Mouse (Mus musculus) layer of hippocampus, postnatal 14 days (tissue): ENCODE measurements around the gene Peli2. TPM values are rescaled to one million over a fixed set of nuclear protein-coding genes. Genes with fewer than 3 reads are reported as not detected.

Source experiments
- DNase-seq, 2 experiments: peaks; one replicate each; pipeline ENCODE4 v3.0.0; 2021 to 2022; ENCODE audit warnings: low spot score in 2 of 2, mixed read lengths in 1 of 2
- total RNA-seq, 2 experiments: library from RNA; stranded (reverse); gene quantifications; 2 replicates each; pipeline ENCODE4 v1.2.3; 2021

The Peli2 gene
- total RNA-seq, 2 experiments from 2014 or later, result 20.4 to 26.0 TPM

DNA sequence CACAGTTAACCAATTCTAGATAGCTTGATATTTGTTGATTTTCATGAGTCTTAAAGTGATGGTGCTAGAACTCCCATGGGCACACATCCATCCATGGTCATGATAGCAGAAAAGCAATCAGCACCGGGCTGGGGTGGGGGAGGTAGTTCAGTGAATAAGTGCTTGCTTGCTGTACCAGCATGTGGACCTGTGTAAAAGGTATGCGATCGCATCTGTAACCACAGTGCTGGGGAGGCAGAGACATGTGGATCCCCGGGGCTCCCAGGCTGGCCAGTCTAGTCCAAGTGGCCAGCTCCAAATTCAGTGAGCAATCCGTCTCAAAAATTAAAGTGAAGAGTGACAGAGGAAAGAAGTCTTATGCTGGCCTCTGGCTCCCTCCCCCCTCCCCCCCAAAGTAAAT, 3.4 kb downstream of the Peli2 start:
- no peak for DNase-seq

DNA sequence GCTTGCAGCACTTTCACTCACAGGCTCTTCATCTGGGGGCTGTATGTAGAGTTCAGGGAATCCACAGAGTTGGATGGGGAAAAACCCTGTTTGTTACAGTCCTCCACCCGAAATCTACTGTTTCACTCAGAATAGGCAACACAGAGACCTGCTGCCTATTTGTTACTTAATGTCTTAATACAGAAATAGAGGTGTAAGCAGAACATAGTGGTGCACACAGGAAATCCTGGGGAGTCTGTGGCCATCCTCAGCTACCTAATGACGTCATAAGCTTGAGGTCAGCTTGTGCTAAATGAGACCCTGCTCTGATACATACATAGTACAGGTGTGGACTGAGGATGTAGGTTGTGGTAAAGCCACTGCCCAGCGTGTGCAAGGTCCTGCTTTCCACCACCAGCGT, 4.2 kb downstream of the Peli2 start:
- no peak for DNase-seq

GRCm38 (mm10) chr14:48125971-48126370, 5.3 kb downstream of the Peli2 start:
- no peak for DNase-seq

DNA sequence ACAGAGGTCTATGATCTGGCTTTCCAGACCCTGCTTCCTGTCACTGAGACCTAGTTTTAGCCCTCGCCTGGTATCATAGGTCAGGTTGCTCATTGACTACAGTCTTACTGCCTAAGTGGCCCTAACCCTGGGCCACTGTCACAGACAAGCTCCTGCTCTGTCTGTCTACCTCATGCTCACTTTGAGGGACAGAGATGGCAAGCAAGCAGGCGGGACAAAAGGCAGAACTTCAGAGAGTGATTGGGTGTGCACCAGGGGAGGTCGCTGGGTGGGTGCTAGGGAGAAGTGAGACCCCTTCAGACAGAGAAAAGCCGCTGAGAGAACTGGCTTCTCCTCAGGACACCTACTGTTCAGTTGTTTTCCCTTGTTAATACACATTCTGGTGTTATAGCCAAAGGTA, 6.3 kb downstream of the Peli2 start:
- no peak for DNase-seq

DNA sequence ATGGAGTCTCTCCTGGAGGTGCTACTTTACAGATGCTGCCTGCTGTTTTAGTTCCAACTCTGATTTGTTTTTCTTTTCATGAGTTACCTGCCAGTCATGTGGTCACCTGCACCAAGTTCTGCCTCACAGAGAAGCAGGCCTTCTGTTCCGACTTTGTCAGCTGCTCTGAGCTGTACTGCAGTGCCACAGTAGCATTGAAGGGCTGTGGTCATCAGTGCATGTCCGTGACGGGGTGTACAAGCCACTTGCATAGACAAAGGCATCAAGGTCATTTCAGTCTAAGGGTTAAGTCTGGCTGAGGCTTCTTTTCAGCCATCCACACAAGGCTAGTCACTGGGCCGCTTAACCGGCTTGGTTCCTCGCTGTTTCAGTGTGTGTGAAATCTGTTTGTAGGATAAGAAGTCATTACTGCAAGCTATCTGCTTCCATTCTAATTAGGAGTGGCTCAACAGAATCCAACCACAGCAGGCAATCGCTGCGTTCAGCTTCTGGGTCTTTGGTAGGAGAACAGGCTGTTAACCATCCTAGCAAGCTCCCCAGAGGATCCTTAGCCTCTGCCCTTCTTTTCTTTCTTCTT, 7.1 kb downstream of the Peli2 start:
- DNase-seq, result no peak

DNA sequence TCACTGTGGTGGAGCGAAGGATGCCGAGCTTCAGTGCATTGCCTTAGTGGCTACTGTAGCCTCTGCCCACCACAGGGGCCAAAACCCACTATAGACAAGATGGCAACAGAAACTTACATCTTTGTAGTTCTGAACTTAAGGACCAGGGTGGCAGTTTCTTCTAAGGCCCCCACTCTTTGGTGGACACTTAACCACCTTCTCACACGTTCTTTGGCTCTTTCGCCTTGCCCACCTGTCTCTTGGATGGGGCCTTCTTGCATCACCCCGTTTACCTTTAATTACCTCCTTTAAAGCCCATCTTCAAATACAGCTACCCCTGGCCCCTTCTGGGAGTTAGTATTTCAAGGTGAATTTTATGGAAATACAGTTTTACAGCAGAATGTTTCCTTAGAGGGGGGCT, 8.1 kb downstream of the Peli2 start:
- no peak for DNase-seq

DNA sequence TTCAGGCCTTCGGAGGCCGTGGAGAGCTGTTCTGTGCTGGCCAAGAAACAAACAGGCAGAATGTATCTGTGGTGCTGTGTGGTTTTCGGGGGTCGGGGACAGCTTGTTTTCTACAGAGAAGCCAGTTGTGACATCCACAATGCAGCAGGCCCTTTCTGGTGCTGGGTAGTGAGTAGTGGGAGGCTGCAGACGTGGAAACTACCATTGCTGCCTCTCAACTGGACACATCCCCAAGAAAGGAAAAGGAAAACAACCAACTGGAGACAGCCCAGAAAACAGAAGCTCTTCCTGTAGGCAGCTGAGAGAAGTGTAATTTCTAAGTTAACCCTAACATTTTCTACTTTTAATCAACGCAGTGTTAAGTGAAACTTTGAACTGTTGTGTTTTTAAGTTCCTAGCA, 9.4 kb downstream of the Peli2 start:
- no peak for DNase-seq

DNA sequence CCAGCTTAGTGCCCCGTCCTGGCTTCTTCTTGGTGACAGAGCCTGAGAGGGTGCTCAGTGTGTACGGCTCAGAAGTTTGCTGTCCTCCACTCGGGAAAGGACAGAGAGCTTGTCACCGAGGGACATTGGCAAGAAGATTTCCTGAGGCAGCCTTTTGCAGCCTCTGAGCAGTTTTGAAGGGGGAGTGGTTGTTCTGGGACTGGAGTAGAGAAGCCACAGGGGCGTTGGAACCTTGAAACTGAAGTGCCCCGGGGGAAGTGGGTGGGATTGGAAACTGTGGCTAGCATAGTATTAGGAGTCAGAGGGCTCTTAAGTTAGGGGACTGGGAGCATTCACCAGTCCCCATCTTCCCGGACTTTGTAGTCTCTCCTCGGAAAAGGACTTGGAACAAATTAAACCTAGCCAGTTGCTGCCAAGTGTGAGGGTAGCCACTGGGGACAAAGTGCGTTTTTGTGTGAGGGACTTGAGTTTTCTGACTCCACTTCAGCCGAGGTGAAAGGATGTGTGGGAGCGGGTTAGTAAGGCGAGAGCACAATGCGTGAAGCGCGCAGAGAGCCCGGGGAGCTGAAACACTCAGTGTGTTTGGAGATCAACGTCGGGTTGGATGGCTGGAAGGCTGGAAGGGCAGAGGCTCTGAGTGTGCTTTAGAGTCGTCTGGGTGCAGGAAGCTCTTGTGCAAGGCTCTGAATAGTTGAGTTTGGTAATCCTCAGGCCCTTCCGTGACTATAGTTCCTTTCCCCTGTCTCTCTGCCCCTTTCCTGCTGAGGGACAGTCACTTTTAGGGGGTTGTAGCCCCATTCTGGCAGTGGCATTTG, 10.3 kb downstream of the Peli2 start:
- no peak for DNase-seq

DNA sequence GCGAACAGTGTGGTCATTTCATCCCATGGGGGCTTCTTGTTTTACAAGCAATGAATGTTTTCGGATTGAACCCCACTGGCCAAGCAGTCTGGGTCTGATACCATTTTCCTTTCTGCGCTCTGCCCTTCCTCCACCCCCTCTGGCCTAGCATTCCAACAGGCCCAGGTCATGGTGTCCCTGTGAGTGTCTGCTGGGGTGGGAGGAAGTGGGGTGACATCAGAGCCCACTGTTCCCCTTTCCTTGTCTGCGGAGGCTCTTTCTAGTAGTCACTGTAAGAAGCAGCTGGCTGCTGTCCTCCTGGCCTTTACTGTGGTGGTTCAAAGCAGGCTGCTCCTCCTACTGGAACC, 10.9 kb downstream of the Peli2 start:
- DNase-seq, result no peak

DNA sequence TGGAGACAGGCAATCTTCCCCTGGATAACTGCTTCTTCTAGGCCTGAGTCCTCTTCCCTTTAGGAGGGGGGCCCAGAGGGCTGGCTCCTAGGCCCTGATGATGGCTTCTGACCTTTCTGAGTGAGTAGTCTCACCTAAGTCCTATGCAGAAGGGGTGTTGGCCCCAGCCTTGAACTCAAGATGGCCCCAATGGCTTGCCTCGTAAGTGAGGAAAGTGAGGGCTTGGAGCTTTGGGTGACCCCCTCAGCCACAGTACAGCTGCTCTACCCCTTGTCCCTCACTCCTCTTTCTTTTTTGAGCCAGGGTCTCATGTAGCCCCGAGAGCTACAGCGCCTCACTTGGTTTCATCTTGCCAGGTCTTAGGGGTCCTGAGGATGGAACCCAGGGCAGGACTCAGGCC, 11.6 kb downstream of the Peli2 start:
- no peak for DNase-seq

- no peak for DNase-seq
These were observed 12.5 kb downstream of the Peli2 start for GRCm38 (mm10) chr14:48132865-48133802.

DNA sequence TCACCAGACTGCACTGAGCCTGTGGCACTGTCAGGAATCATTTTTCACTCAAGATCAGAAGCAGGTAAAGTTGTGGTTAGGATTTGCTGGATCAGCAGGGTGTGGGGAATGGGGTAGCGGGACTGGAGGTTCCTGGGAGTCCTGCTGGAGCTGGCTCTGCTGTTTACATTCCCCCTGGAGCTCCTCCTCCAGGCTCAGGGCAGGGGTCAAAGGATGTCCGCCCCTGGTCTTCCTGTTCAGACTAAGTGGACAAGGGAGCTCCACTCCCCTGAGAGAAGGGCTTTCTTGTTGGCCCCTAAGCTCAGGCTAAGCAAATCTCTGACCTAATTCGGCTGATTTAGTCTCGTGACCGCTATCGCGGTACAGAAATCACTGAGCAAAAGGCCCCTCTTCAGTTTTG, 13.7 kb downstream of the Peli2 start:
- no peak for DNase-seq

DNA sequence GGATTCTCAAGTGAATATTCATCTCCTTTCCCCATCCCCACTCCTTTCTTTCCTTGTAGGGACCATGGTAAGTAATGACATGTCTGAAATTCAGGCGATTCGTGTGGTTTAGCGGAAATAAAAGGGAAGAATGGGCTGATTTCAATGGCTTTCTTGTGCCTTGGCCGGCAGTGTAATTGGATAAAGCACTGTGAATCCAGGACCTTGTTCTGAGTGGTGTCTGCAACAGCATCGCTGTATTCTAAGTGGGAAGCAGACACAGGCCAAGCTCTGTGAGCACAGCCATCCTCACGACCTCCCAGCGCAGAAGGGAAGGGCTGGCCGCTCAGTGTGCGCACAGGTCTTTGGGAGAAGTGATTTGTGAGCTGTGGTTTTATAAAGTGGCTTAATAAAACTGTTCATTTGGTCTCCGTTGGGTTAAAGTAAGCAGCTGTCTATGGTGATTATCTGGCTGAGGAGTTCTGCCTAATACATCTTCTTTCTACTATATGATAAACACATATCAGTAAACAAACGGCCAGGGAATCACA, 15.3 kb downstream of the Peli2 start:
- DNase-seq, result no peak

DNA sequence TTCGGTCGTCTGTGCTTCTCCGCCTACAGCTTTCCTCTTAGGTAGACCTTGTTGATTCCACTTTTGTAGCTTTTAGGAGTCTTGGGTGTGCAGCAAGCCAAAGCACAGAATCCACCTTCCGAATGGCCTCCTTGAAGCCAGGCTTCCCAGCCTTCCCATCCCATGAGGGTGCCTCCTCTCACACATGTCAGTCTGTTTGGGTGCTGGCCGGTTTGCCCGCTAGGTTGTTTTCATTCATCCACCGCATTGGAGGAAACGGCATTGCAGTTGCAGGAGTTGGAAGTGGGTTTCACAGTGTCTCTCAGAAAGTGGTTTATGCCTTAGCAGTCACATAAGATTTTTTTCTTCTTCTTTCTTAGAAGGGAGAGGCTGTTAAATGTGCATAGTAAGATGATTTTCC, 17.1 kb downstream of the Peli2 start:
- DNase-seq, result no peak

- peak in 1 of 2 experiments; percentile 19 for DNase-seq
These were observed 17.5 kb downstream of the Peli2 start for GRCm38 (mm10) chr14:48138138-48138537.

- no peak for DNase-seq
These were observed 18.8 kb downstream of the Peli2 start for GRCm38 (mm10) chr14:48139409-48139808.

GRCm38 (mm10) chr14:48141694-48142093, 21.1 kb downstream of the Peli2 start:
- DNase-seq, result no peak

DNA sequence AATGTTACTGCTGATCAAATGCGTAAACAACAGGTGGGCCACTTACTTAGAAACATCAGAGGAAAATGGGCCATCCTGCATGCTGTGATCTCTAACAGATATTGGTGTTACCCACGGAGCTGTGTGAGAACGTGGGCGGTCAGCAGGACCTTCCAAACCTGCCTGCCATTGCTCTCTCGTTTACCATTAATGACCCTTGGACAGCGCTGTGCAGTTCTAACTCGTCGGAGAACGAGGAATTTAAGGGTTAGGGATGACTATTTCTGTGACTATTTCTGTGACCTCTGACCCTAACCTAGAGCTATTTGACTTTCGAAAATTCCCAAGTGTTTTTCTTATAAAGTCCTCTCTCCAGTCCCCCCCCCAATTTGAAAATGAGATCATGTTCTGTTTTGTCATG, 22.1 kb downstream of the Peli2 start:
- DNase-seq, result no peak

DNA sequence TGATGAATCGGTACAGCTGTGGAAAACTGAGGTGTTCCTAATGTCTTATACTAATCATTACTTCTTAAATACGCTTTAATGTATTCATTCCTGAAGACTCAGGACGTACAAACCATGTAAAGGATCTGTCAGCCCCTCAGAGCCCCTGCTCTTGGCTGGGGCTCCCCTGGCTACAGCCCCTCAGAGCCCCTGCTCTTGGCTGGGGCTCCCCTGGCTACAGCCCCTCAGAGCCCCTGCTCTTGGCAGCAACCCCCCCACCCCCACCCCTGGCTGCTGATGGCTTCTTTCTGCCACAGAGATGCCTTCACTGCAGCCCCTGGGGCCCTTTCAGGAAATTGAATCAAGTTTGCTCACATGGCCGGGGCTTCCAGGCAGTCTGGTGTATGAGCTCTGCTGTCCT, 22.5 kb downstream of the Peli2 start:
- no peak for DNase-seq

GRCm38 (mm10) chr14:48144330-48144729, 23.7 kb downstream of the Peli2 start:
- DNase-seq, result no peak

DNA sequence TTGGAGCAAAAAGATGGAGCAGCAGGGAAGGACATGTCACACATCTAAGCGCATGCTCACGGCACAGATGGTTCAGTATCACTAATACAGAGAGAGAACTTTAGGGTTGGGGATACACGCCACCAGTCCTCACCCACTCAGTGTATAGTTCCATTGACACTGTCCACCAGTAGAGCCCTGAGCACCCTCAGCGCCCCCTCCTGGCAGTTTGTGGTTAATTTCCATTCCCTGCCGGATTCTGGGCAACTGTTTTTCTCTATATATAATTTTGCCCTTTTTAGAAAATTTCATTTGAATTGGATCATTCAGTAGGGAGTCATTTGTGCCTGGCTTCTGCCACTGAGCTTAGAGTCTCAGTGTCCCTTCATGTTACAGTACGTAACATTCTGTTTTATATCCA, 27.1 kb downstream of the Peli2 start:
- peak in 1 of 2 experiments; percentile 28 for DNase-seq

- no peak for DNase-seq
These were observed 28.0 kb downstream of the Peli2 start for GRCm38 (mm10) chr14:48148615-48149014.
